Mouse (Mus musculus): Measurements from ENCODE around the gene Ppp1r3d. TPM values are rescaled to one million over a fixed set of nuclear protein-coding genes. Genes with fewer than 3 reads are reported as not detected.

The Ppp1r3d gene
- polyA plus RNA-seq, 1 experiment from 2014 or later = 3.7 TPM

- 60% methylated on average over 2 of the region's 3 CpGs for WGBS
- no peak overlapping the region for H3K27ac ChIP-seq (ENCODE audit: low read length)
Measured at GRCm38 (mm10) chr2:178422186-178422585, 7.9 kb upstream of the Ppp1r3d start.

GRCm38 (mm10) chr2:178421603-178422002, 7.3 kb upstream of the Ppp1r3d start:
- Histone ChIP-seq H3K9me3 (replicated peaks; ENCODE audit: control insufficient read depth, low read length, poor library complexity, severe bottlenecking) (no peaks in the 10 kb centered on the region), H3K4me2 (ENCODE audit: low read length) (no peak overlapping the region), H3K4me1 (ENCODE audit: control insufficient read depth, insufficient read depth, low read length) (peaks cover 10% of the 10 kb centered on the region; the same call in 1 of the 2 replicates), H3K4me3 (ENCODE audit: low read depth, low read length) (no peak overlapping the region), H3K27ac (ENCODE audit: low read length) (no peak overlapping the region), H3K36me3 (ENCODE audit: control insufficient read depth, insufficient read depth, low read length) (no peaks in the 10 kb centered on the region), H3K9ac (ENCODE audit: low read depth, low read length) (no peak overlapping the region), H3K27me3 (ENCODE audit: control insufficient read depth, insufficient read depth, low read depth, low read length) (no peaks in the 10 kb centered on the region)
- peak; percentile 49; the same call in 1 of the 2 replicates for ATAC-seq
- WGBS = 39% methylated on average over 6 of the region's 6 CpGs

More at GRCm38 (mm10) chr2:178422186-178422585, 7.9 kb upstream of the Ppp1r3d start:
- no peaks in the 10 kb centered on the region for H3K36me3 ChIP-seq (ENCODE audit: control insufficient read depth, insufficient read depth, low read length)
- no peak overlapping the region for H3K4me3 ChIP-seq (ENCODE audit: low read depth, low read length)
- H3K4me1 ChIP-seq (ENCODE audit: control insufficient read depth, insufficient read depth, low read length) = peaks cover 10% of the 10 kb centered on the region; the same call in 1 of the 2 replicates
- no peak for ATAC-seq
- no peak overlapping the region for H3K9ac ChIP-seq (ENCODE audit: low read depth, low read length)
- no peaks in the 10 kb centered on the region for H3K27me3 ChIP-seq (ENCODE audit: control insufficient read depth, insufficient read depth, low read depth, low read length)
- H3K4me2 ChIP-seq (ENCODE audit: low read length) = no peak overlapping the region
- H3K9me3 ChIP-seq (replicated peaks; ENCODE audit: control insufficient read depth, low read length, poor library complexity, severe bottlenecking) = no peaks in the 10 kb centered on the region

DNA sequence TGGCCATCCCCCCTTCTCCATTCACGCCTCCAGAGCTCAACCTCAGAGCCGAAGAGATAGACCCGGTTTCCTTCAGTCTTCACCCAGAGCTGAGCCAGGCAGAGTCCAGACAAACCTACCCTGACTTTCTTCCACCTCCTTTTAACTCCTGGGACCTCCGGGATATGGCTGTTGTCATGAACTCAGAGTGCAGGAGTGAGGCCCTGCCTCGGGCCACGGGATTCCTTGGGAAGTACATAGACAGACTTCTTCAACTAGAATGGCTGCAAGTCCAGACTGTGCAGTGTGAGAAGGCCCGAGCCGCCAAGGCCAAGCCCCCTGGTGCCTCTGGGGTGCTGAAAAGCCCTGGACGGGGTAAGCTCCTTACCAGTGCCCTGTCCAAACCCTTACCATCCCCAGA, 6.3 kb upstream of the Ppp1r3d start:
- Histone ChIP-seq H3K4me1 (ENCODE audit: control insufficient read depth, insufficient read depth, low read length) (peaks cover 13% of the 10 kb centered on the region), H3K27ac (ENCODE audit: low read length) (no peak overlapping the region), H3K4me2 (ENCODE audit: low read length) (no peak overlapping the region), H3K9me3 (replicated peaks; ENCODE audit: control insufficient read depth, low read length, poor library complexity, severe bottlenecking) (no peaks in the 10 kb centered on the region), H3K36me3 (ENCODE audit: control insufficient read depth, insufficient read depth, low read length) (no peaks in the 10 kb centered on the region), H3K9ac (ENCODE audit: low read depth, low read length) (no peak overlapping the region), H3K27me3 (ENCODE audit: control insufficient read depth, insufficient read depth, low read depth, low read length) (no peaks in the 10 kb centered on the region), H3K4me3 (ENCODE audit: low read depth, low read length) (no peak overlapping the region)
- ATAC-seq = no peak
- 83% methylated on average over 9 of the region's 9 CpGs for WGBS

GRCm38 (mm10) chr2:178416970-178417369, 2.7 kb upstream of the Ppp1r3d start:
- no peaks in the 10 kb centered on the region for H3K9me3 ChIP-seq (replicated peaks; ENCODE audit: control insufficient read depth, low read length, poor library complexity, severe bottlenecking)
- 72% methylated on average over 4 of the region's 4 CpGs for WGBS
- no peak overlapping the region for H3K4me3 ChIP-seq (ENCODE audit: low read depth, low read length)
- H3K9ac ChIP-seq (ENCODE audit: low read depth, low read length) = no peak overlapping the region
- H3K27ac ChIP-seq (ENCODE audit: low read length) = no peak overlapping the region
- peaks cover 5% of the 10 kb centered on the region; the same call in 1 of the 2 replicates for H3K27me3 ChIP-seq (ENCODE audit: control insufficient read depth, insufficient read depth, low read depth, low read length)
- no peak overlapping the region for H3K4me2 ChIP-seq (ENCODE audit: low read length)
- H3K4me1 ChIP-seq (ENCODE audit: control insufficient read depth, insufficient read depth, low read length) = peaks cover 22% of the 10 kb centered on the region; the same call in 1 of the 2 replicates
- ATAC-seq = no peak
- no peaks in the 10 kb centered on the region for H3K36me3 ChIP-seq (ENCODE audit: control insufficient read depth, insufficient read depth, low read length)

GRCm38 (mm10) chr2:178416427-178416826, 2.2 kb upstream of the Ppp1r3d start:
- ATAC-seq = no peak

DNA sequence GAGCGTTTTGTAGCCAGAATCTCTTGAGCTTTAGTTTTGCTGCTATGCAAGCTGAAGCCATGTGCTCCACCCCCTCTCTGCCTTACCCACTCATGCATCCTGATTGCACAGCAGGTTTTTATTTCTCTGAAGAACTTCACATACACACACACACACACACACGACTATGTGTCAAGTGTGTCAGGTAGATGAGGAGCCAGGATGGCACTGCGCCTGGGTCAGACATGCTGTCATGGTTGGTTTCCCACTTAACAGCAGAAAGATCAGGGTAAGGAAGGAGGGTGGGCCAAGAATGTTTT, 827 bp upstream of the Ppp1r3d start:
- peaks cover 17% of the 10 kb centered on the region; the same call in 1 of the 2 replicates for H3K4me1 ChIP-seq (ENCODE audit: control insufficient read depth, insufficient read depth, low read length)
- no peaks in the 10 kb centered on the region for H3K36me3 ChIP-seq (ENCODE audit: control insufficient read depth, insufficient read depth, low read length)
- H3K27me3 ChIP-seq (ENCODE audit: control insufficient read depth, insufficient read depth, low read depth, low read length) = peaks cover 5% of the 10 kb centered on the region; the same call in 1 of the 2 replicates
- WGBS = 24% methylated on average over 3 of the region's 3 CpGs
- H3K9ac ChIP-seq (ENCODE audit: low read depth, low read length) = peak overlapping the region; percentile 77
- ATAC-seq = no peak; the same call in 1 of the 2 replicates
- H3K27ac ChIP-seq (ENCODE audit: low read length) = no peak overlapping the region
- H3K9me3 ChIP-seq (replicated peaks; ENCODE audit: control insufficient read depth, low read length, poor library complexity, severe bottlenecking) = no peaks in the 10 kb centered on the region
- peak overlapping the region; percentile 71 for H3K4me3 ChIP-seq (ENCODE audit: low read depth, low read length)
- peak overlapping the region; percentile 94 for H3K4me2 ChIP-seq (ENCODE audit: low read length)

More at GRCm38 (mm10) chr2:178416427-178416826, 2.2 kb upstream of the Ppp1r3d start:
- H3K4me1 ChIP-seq (ENCODE audit: control insufficient read depth, insufficient read depth, low read length) = peaks cover 19% of the 10 kb centered on the region; the same call in 1 of the 2 replicates
- no peaks in the 10 kb centered on the region for H3K36me3 ChIP-seq (ENCODE audit: control insufficient read depth, insufficient read depth, low read length)
- 82% methylated on average over 13 of the region's 13 CpGs for WGBS
- H3K4me3 ChIP-seq (ENCODE audit: low read depth, low read length) = no peak overlapping the region
- peaks cover 5% of the 10 kb centered on the region; the same call in 1 of the 2 replicates for H3K27me3 ChIP-seq (ENCODE audit: control insufficient read depth, insufficient read depth, low read depth, low read length)
- H3K27ac ChIP-seq (ENCODE audit: low read length) = no peak overlapping the region
- no peak overlapping the region for H3K9ac ChIP-seq (ENCODE audit: low read depth, low read length)
- H3K9me3 ChIP-seq (replicated peaks; ENCODE audit: control insufficient read depth, low read length, poor library complexity, severe bottlenecking) = no peaks in the 10 kb centered on the region
- no peak overlapping the region for H3K4me2 ChIP-seq (ENCODE audit: low read length)

DNA sequence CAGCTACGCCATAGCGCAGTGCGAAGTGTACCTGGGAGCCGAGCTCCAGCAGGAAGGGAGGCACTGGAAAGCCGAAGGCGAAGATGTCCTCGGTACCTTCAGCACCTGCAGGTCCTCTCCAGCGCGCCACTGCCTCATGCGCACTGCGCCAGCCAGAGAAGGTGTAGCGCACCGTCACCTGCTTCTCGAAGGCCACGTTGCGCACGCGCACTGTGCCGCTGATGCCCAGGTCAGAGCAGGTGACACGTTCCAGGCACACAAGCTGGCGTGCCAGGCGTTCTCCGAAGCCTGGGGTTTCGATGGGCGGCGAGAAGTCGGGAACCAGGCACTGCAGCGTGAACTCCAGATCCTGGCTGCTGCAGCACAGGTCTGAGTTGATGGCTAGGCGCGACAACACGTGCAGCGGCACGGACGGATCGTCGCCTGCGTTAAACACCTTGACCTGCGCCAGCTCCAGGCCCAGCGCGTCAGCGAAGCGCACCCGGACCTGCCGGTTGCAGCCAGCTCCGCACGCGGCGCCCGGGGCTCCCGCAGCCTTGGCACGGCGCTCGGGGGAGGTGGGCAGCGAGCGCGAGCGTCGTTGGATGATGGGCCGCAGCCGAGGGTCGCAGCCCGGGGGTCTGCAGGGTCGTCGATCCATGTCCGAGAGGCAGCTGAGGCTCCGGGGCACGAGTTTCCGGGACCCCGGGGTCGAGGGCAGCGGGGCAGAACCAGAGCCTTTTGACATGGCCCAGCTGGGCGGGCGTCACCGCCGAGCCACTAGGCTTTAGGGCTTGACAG, 601 bp downstream of the Ppp1r3d start:
- Histone ChIP-seq H3K36me3 (ENCODE audit: control insufficient read depth, insufficient read depth, low read length) (no peaks in the 10 kb centered on the region), H3K4me2 (ENCODE audit: low read length) (peak overlapping the region; percentile 94), H3K9me3 (replicated peaks; ENCODE audit: control insufficient read depth, low read length, poor library complexity, severe bottlenecking) (no peaks in the 10 kb centered on the region), H3K27me3 (ENCODE audit: control insufficient read depth, insufficient read depth, low read depth, low read length) (peaks cover 5% of the 10 kb centered on the region; the same call in 1 of the 2 replicates), H3K27ac (ENCODE audit: low read length) (peak overlapping the region; percentile 79; the same call in 1 of the 2 replicates), H3K9ac (ENCODE audit: low read depth, low read length) (peak overlapping the region; percentile 77), H3K4me1 (ENCODE audit: control insufficient read depth, insufficient read depth, low read length) (peaks cover 17% of the 10 kb centered on the region; the same call in 1 of the 2 replicates), H3K4me3 (ENCODE audit: low read depth, low read length) (peak overlapping the region; percentile 71)
- ATAC-seq = peak; percentile 36
- 19% methylated on average over 70 of the region's 75 CpGs for WGBS

DNA sequence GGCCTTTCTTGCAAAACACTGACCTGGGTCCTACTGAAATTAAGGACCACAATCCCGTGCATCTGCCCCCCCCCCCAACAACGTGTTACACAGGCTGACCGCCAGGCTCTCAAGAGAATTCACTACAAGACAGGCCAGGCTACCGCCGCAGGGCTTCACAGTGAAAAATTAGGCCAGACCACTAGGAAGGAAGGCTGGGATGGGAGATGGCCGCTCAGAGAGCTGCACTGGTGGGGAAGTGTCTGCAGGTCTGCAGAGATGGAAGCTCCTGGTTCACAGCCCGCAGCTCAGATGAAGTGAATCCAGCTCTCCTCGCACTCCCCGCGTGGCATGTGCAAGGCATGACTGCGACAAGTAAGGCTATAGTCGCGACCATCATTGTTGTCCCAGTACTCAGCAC, 1.2 kb downstream of the Ppp1r3d start:
- Histone ChIP-seq H3K4me1 (ENCODE audit: control insufficient read depth, insufficient read depth, low read length) (peaks cover 17% of the 10 kb centered on the region; the same call in 1 of the 2 replicates), H3K9ac (ENCODE audit: low read depth, low read length) (peak overlapping the region; percentile 77), H3K4me3 (ENCODE audit: low read depth, low read length) (peak overlapping the region; percentile 71), H3K27ac (ENCODE audit: low read length) (no peak overlapping the region), H3K27me3 (ENCODE audit: control insufficient read depth, insufficient read depth, low read depth, low read length) (peaks cover 5% of the 10 kb centered on the region; the same call in 1 of the 2 replicates), H3K36me3 (ENCODE audit: control insufficient read depth, insufficient read depth, low read length) (no peaks in the 10 kb centered on the region), H3K9me3 (replicated peaks; ENCODE audit: control insufficient read depth, low read length, poor library complexity, severe bottlenecking) (no peaks in the 10 kb centered on the region), H3K4me2 (ENCODE audit: low read length) (peak overlapping the region; percentile 94)
- 62% methylated on average over 13 of the region's 13 CpGs for WGBS
- no peak for ATAC-seq

GRCm38 (mm10) chr2:178412598-178412997, 1.7 kb downstream of the Ppp1r3d start:
- H3K4me3 ChIP-seq (ENCODE audit: low read depth, low read length) = no peak overlapping the region
- 80% methylated on average over 6 of the region's 6 CpGs for WGBS
- H3K27ac ChIP-seq (ENCODE audit: low read length) = no peak overlapping the region
- no peak overlapping the region; the same call in 1 of the 2 replicates for H3K4me2 ChIP-seq (ENCODE audit: low read length)
- H3K36me3 ChIP-seq (ENCODE audit: control insufficient read depth, insufficient read depth, low read length) = no peaks in the 10 kb centered on the region
- no peak for ATAC-seq
- peaks cover 17% of the 10 kb centered on the region; the same call in 1 of the 2 replicates for H3K4me1 ChIP-seq (ENCODE audit: control insufficient read depth, insufficient read depth, low read length)
- peaks cover 5% of the 10 kb centered on the region; the same call in 1 of the 2 replicates for H3K27me3 ChIP-seq (ENCODE audit: control insufficient read depth, insufficient read depth, low read depth, low read length)
- H3K9me3 ChIP-seq (replicated peaks; ENCODE audit: control insufficient read depth, low read length, poor library complexity, severe bottlenecking) = no peaks in the 10 kb centered on the region
- H3K9ac ChIP-seq (ENCODE audit: low read depth, low read length) = no peak overlapping the region
